Comparison of ENCODE assay signal across 9 mouse cellular contexts in genomic region chr13:95746509-95746908, GRCm38 (mm10). TPM values are rescaled to one million over a fixed set of nuclear protein-coding genes. Genes with fewer than 3 reads are reported as not detected.
DNase-seq lines count a peak whose midpoint lies in the region; ATAC-seq and TF ChIP-seq lines count a peak whose summit lies in the region.
"Had no signal": no experiment of that assay in that cellular context is flagged by ENCODE, and none has a peak within 500 bp of the region (broad histone marks: within the 10 kb centered on the region; RNA-seq: fewer than 3 reads in every experiment).

No protein-coding gene starts in this region.

- H3K27ac ChIP-seq in left cerebral cortex, adult 2 months, result no peak overlapping the region
- H3K27ac ChIP-seq: limb, embryonic 12.5 days had no signal

- intact Hi-C loops in heart, postnatal 36 days (cut with DNase I), result no loop called here
- intact Hi-C loops in left cerebral cortex, adult 2 months (cut with DNase I), result loop anchor here (5.0 kb wide), 1 partner anchor 146 kb away; the partner anchor contains the start of gene Iqgap2

- no peak for DNase-seq in frontal cortex, postnatal 25 days (ENCODE audit: low spot score in 2 of 2)
- peak; percentile 62 for DNase-seq in ZHBTc4 (ENCODE audit: low read depth, low spot score)
- peak; percentile 68 for DNase-seq in embryo, embryonic 10 days (ENCODE audit: low spot score)
- DNase-seq in heart, postnatal 36 days, result peak; percentile 38 to 60
- DNase-seq in left cerebral cortex, adult 2 months (ENCODE audit: extremely low spot score in 1 of 2, low spot score in 2 of 2), result peak; percentile 27 to 45
- DNase-seq in spleen, postnatal 4 days (ENCODE audit: low spot score in 2 of 2), result peak; percentile 60 to 85

- H3K4me3 ChIP-seq in left cerebral cortex, adult 2 months, result no peak overlapping the region
- H3K4me3 ChIP-seq: limb, embryonic 12.5 days had no signal

- peak; percentile 75 for ATAC-seq in frontal cortex, adult (ENCODE audit: low TSS enrichment)
- peak; percentile 94 for ATAC-seq in megakaryocyte progenitor cell, adult 5-6 weeks (replicated peaks; ENCODE audit: poor library complexity)

- peak; percentile 80 for TF ChIP-seq CTCF in left cerebral cortex, adult 2 months (IDR thresholded peaks at IDR 0.05)

RNA-seq across cellular contexts. Expression of gene F2rl2, which starts 49.9 kb away (rescaled TPM):
- under 1 TPM in 1 of 2 experiments, not detected in 1; 0.11 TPM for total RNA-seq in heart, postnatal 36 days (2021)
- 1 to 10 TPM; 1.2 to 1.3 TPM for total RNA-seq in left cerebral cortex, adult 2 months (2021)
- 0.73 and 1.0 TPM in 2 replicates for total RNA-seq in megakaryocyte progenitor cell, adult 5-6 weeks (2015)
- total RNA-seq in megakaryocyte progenitor cell, adult 5-6 weeks (2017), result 0.07 TPM in 1 of 2 replicates, not detected in the other

Comparison
In these comparisons a context has a peak if more than half of its experiments do, and no peak if none do; other contexts are left out.
1. DNase-seq: peak in ZHBTc4 (single experiment), embryo, embryonic 10 days (single experiment), heart, postnatal 36 days (2 of 2), left cerebral cortex, adult 2 months (2 of 2) and spleen, postnatal 4 days (2 of 2); none in frontal cortex, postnatal 25 days (0 of 2).